Mouse (Mus musculus) myocyte (in vitro differentiated cells): ENCODE measurements at regions not wholly inside any gene's neighbourhood (a gene's known extent, or its start where the extent isn't known, plus 50 kb on each side); places are given as distances from the start of the nearest gene placed in this dataset.

Experiments used
- CEBPB ChIP-seq: IDR thresholded peaks from 2 replicates; pipeline ENCODE4 v1.6.1; 2011; ENCODE audit warnings: mild to moderate bottlenecking, moderate library complexity; ENCODE audit not compliant: poor library complexity, insufficient read depth, severe bottlenecking
- MAX ChIP-seq: IDR thresholded peaks from one replicate; pipeline ENCODE4 v1.6.1; 2011; ENCODE audit warnings: low read depth, mild to moderate bottlenecking, control low read depth
- POLR2A ChIP-seq: IDR thresholded peaks from one replicate; pipeline ENCODE4 v1.6.1; 2011; ENCODE audit warnings: low read depth, mild to moderate bottlenecking, control low read depth, moderate library complexity; ENCODE audit not compliant: insufficient read length
- POLR2AphosphoS2 ChIP-seq: IDR thresholded peaks from one replicate; pipeline ENCODE4 v1.6.1; 2011; ENCODE audit warnings: low read depth, control low read depth; ENCODE audit not compliant: insufficient read length
- TCF12 ChIP-seq: IDR thresholded peaks from one replicate; pipeline ENCODE4 v1.6.1; 2011; ENCODE audit warnings: mild to moderate bottlenecking, control low read depth; ENCODE audit not compliant: poor library complexity, insufficient read depth, severe bottlenecking
- USF1 ChIP-seq: IDR thresholded peaks from one replicate; pipeline ENCODE4 v1.6.1; 2011; ENCODE audit warnings: low read depth, mild to moderate bottlenecking, control low read depth, moderate library complexity

DNA sequence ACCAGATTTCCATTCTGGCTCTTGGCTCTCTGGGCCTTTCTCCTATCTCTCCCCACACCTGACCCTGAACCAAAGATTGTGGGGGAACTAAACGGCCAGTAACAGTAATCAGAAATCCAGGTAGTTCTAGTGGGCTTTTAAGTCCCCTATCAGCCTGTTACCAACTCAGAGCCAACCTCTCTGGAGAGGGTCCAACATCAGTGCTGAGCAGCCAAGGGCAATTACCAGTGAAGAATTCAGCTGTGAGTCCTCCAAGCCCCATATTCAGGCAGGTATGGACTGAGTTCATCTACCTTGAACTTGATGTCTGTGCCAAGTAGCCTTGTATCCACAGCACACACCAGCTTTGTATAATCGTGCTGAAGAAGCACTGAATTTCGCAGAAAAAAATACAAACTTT is 1636.7 kb downstream of the Efnb2 start:
- TF ChIP-seq POLR2A (no peak), TCF12 (no peak), USF1 (no peak), POLR2AphosphoS2 (no peak), MAX (no peak), CEBPB (no peak)
